Mouse (Mus musculus) lung, postnatal 0 days (tissue): ENCODE measurements around the gene Enpp1. TPM values are rescaled to one million over a fixed set of nuclear protein-coding genes. Genes with fewer than 3 reads are reported as not detected.

Experiments
- ATAC-seq: fragments of 200-750 bp; cut with Nextera tagmentation; 2 replicates; pipeline ENCODE4 v1.8.0; 2017; ENCODE audit warnings: moderate library complexity
- DNase-seq: peaks from one replicate; pipeline ENCODE4 v3.0.0-alpha.2; 2016; ENCODE audit warnings: low spot score
- H3K27ac ChIP-seq: fragments of 300-500 bp; sonication (generic); 2 replicates; pipeline ENCODE4 v1.5.1; 2014; ENCODE audit warnings: antibody characterized with exemption, mild to moderate bottlenecking, low read length, mixed read lengths
- H3K27me3 ChIP-seq: fragments of 300-500 bp; sonication (generic); replicated peaks from 2 replicates; pipeline ENCODE4 v1.6.1; 2014; ENCODE audit warnings: low read length, mixed read lengths; ENCODE audit not compliant: insufficient read depth
- H3K36me3 ChIP-seq: fragments of 300-500 bp; sonication (generic); 2 replicates; pipeline ENCODE4 v1.6.1; 2014; ENCODE audit warnings: low read length, mixed read lengths; ENCODE audit not compliant: insufficient read depth
- H3K4me1 ChIP-seq: fragments of 300-500 bp; sonication (generic); 2 replicates; pipeline ENCODE4 v1.6.1; 2014; ENCODE audit warnings: antibody characterized with exemption, low read depth, low read length, mixed read lengths; ENCODE audit not compliant: insufficient read depth
- H3K4me2 ChIP-seq: fragments of 300-500 bp; sonication (generic); replicated peaks from 2 replicates; pipeline ENCODE4 v1.6.1; 2014; ENCODE audit warnings: low read depth, mild to moderate bottlenecking, low read length, moderate library complexity, mixed read lengths
- H3K4me3 ChIP-seq: fragments of 300-500 bp; sonication (generic); 2 replicates; pipeline ENCODE4 v1.5.1; 2014; ENCODE audit warnings: low read depth, low read length
- H3K9ac ChIP-seq: fragments of 300-500 bp; sonication (generic); replicated peaks from 2 replicates; pipeline ENCODE4 v1.6.1; 2014; ENCODE audit warnings: low read depth, mild to moderate bottlenecking
- H3K9me3 ChIP-seq: fragments of 300-500 bp; sonication (generic); 2 replicates; pipeline ENCODE4 v1.6.1; 2016; ENCODE audit warnings: low read length, mixed read lengths
- CTCF ChIP-seq: IDR thresholded peaks from 2 replicates; pipeline ENCODE4 v1.5.1; 2016; ENCODE audit warnings: antibody characterized with exemption, mild to moderate bottlenecking
- EP300 ChIP-seq: IDR thresholded peaks from 2 replicates; pipeline ENCODE4 v1.6.1; 2016; ENCODE audit warnings: antibody characterized with exemption, mild to moderate bottlenecking, control low read depth
- WGBS: fragments of 180-500 bp; shearing (Covaris S2); extraction: QIAGEN DNeasy Blood & Tissue Kit; methylation state at CpG from one replicate; pipeline ENCODE4 v1.1.7; 2014; 5-methylcytosine and 5-hydroxymethylcytosine counted together
- polyA plus RNA-seq: library from polyadenylated mRNA; unstranded; fragments of >200 nt; fragmentation: Nextera tagmentation; extraction: Ambion mirVana; gene quantifications from 2 replicates; pipeline ENCODE4 v1.2.1, GENCODE M21; 2015

Gene Enpp1
- polyA plus RNA-seq, 1 experiment from 2014 or later: 2.9 TPM

- H3K27me3 ChIP-seq: no peaks in the 10 kb centered on the region
- no peaks in the 10 kb centered on the region for H3K9me3 ChIP-seq
- TF ChIP-seq EP300 (no peak), CTCF (no peak)
- H3K4me3 ChIP-seq: no peak overlapping the region
- H3K27ac ChIP-seq: no peak overlapping the region
- no peak overlapping the region for H3K4me2 ChIP-seq
- no peak for ATAC-seq
- 98% methylated on average over 2 of the region's 2 CpGs for WGBS
- no peaks in the 10 kb centered on the region for H3K36me3 ChIP-seq
- no peak overlapping the region for H3K9ac ChIP-seq
- no peaks in the 10 kb centered on the region for H3K4me1 ChIP-seq
- DNase-seq: no peak
These were observed 39.0 kb downstream of the Enpp1 start for GRCm38 (mm10) chr10:24672948-24673347.

- Histone ChIP-seq H3K4me2 (no peak overlapping the region), H3K36me3 (no peaks in the 10 kb centered on the region), H3K9me3 (no peaks in the 10 kb centered on the region), H3K4me1 (no peaks in the 10 kb centered on the region), H3K4me3 (no peak overlapping the region), H3K27ac (no peak overlapping the region), H3K9ac (no peak overlapping the region), H3K27me3 (no peaks in the 10 kb centered on the region)
- WGBS: 89% methylated on average over 6 of the region's 6 CpGs
- ATAC-seq: no peak
- no peak for TF ChIP-seq EP300
- TF ChIP-seq CTCF: no peak
- no peak for DNase-seq
These were observed 41.4 kb downstream of the Enpp1 start for GRCm38 (mm10) chr10:24670548-24670947.

GRCm38 (mm10) chr10:24650990-24651569 lies 60.9 kb downstream of the Enpp1 start:
- 85% methylated on average over 11 of the region's 11 CpGs for WGBS
- no peaks in the 10 kb centered on the region for H3K36me3 ChIP-seq
- TF ChIP-seq CTCF: no peak
- TF ChIP-seq EP300: no peak
- H3K4me2 ChIP-seq: no peak overlapping the region
- H3K9me3 ChIP-seq: no peaks in the 10 kb centered on the region
- H3K27me3 ChIP-seq: no peaks in the 10 kb centered on the region
- ATAC-seq (no peak), DNase-seq (no peak)
- no peak overlapping the region for H3K27ac ChIP-seq
- no peak overlapping the region for H3K4me3 ChIP-seq
- H3K4me1 ChIP-seq: no peaks in the 10 kb centered on the region
- no peak overlapping the region for H3K9ac ChIP-seq

GRCm38 (mm10) chr10:24647996-24648738 lies 63.8 kb downstream of the Enpp1 start:
- H3K4me1 ChIP-seq: no peaks in the 10 kb centered on the region
- ATAC-seq (no peak), DNase-seq (peak; percentile 53)
- no peaks in the 10 kb centered on the region for H3K9me3 ChIP-seq
- H3K4me3 ChIP-seq: no peak overlapping the region
- H3K27ac ChIP-seq: no peak overlapping the region
- 52% methylated on average over 6 of the region's 6 CpGs for WGBS
- TF ChIP-seq CTCF (no peak), EP300 (no peak)
- no peaks in the 10 kb centered on the region for H3K36me3 ChIP-seq
- H3K9ac ChIP-seq: no peak overlapping the region
- no peak overlapping the region for H3K4me2 ChIP-seq
- no peaks in the 10 kb centered on the region for H3K27me3 ChIP-seq

- H3K27ac ChIP-seq: no peak overlapping the region
- no peak overlapping the region for H3K4me3 ChIP-seq
- H3K4me1 ChIP-seq: no peaks in the 10 kb centered on the region
- DNase-seq (peak; percentile 31), ATAC-seq (peak; percentile 47; the same call in 1 of the 2 replicates)
- H3K9ac ChIP-seq: no peak overlapping the region
- no peaks in the 10 kb centered on the region for H3K36me3 ChIP-seq
- no peaks in the 10 kb centered on the region for H3K9me3 ChIP-seq
- TF ChIP-seq CTCF (no peak), EP300 (no peak)
- WGBS: 73% methylated on average over 8 of the region's 8 CpGs
- no peaks in the 10 kb centered on the region for H3K27me3 ChIP-seq
- no peak overlapping the region for H3K4me2 ChIP-seq
These were observed 66.8 kb downstream of the Enpp1 start for GRCm38 (mm10) chr10:24645169-24645568.

- TF ChIP-seq EP300 (no peak), CTCF (no peak)
- Histone ChIP-seq H3K4me2 (no peak overlapping the region), H3K4me3 (no peak overlapping the region), H3K27me3 (no peaks in the 10 kb centered on the region), H3K9me3 (no peaks in the 10 kb centered on the region), H3K36me3 (no peaks in the 10 kb centered on the region), H3K27ac (no peak overlapping the region), H3K4me1 (peaks cover 6% of the 10 kb centered on the region; the same call in 1 of the 2 replicates), H3K9ac (no peak overlapping the region)
- no peak for ATAC-seq
- WGBS: 79% methylated on average over 11 of the region's 11 CpGs
- DNase-seq: no peak
These were observed 69.0 kb downstream of the Enpp1 start for GRCm38 (mm10) chr10:24642796-24643580.
